Mouse (Mus musculus): Measurements from ENCODE around the gene Map4k2. TPM values are rescaled to one million over a fixed set of nuclear protein-coding genes. Genes with fewer than 3 reads are reported as not detected.

Map4k2 gene
- polyA plus RNA-seq, 1 experiment = 10.7 TPM

- H3K9ac ChIP-seq (ENCODE audit: low read depth, poor library complexity, severe bottlenecking) = no peak overlapping the region
- H3K9me3 ChIP-seq (replicated peaks; ENCODE audit: control insufficient read depth, insufficient read depth, low read length, poor library complexity, severe bottlenecking) = no peaks in the 10 kb centered on the region
- H3K4me1 ChIP-seq (ENCODE audit: control insufficient read depth, insufficient read depth, low read length) = peaks cover 5% of the 10 kb centered on the region
- no peaks in the 10 kb centered on the region for H3K27me3 ChIP-seq (ENCODE audit: control insufficient read depth, insufficient read depth, low read length, poor library complexity, severe bottlenecking)
- TF ChIP-seq EP300 (IDR thresholded peaks at IDR 0.05; ENCODE audit: insufficient read depth, low read depth, low read length) (no peak), CTCF (IDR thresholded peaks at IDR 0.05; ENCODE audit: low read depth, low read length) (no peak), POLR2A (IDR thresholded peaks at IDR 0.05; ENCODE audit: insufficient read depth, low read length) (no peak)
- no peak overlapping the region for H3K4me3 ChIP-seq (ENCODE audit: low read depth, low read length)
- 0 out of 2 replicates have a peak, but pooled peaks cover 6% of the 10 kb centered on the region for H3K36me3 ChIP-seq (ENCODE audit: control insufficient read depth, insufficient read depth, low read length, poor library complexity, severe bottlenecking)
- H3K27ac ChIP-seq (ENCODE audit: insufficient read depth, low read length) = no peak overlapping the region
Observed at GRCm38 (mm10) chr19:6343066-6343925, 2.4 kb downstream of the Map4k2 start.

- no peaks in the 10 kb centered on the region for H3K27me3 ChIP-seq (ENCODE audit: control insufficient read depth, insufficient read depth, low read length, poor library complexity, severe bottlenecking)
- TF ChIP-seq CTCF (IDR thresholded peaks at IDR 0.05; ENCODE audit: low read depth, low read length) (no peak), POLR2A (IDR thresholded peaks at IDR 0.05; ENCODE audit: insufficient read depth, low read length) (no peak), EP300 (IDR thresholded peaks at IDR 0.05; ENCODE audit: insufficient read depth, low read depth, low read length) (no peak)
- no peak overlapping the region for H3K9ac ChIP-seq (ENCODE audit: low read depth, poor library complexity, severe bottlenecking)
- H3K27ac ChIP-seq (ENCODE audit: insufficient read depth, low read length) = no peak overlapping the region
- H3K4me1 ChIP-seq (ENCODE audit: control insufficient read depth, insufficient read depth, low read length) = peaks cover 5% of the 10 kb centered on the region
- H3K9me3 ChIP-seq (replicated peaks; ENCODE audit: control insufficient read depth, insufficient read depth, low read length, poor library complexity, severe bottlenecking) = no peaks in the 10 kb centered on the region
- H3K36me3 ChIP-seq (ENCODE audit: control insufficient read depth, insufficient read depth, low read length, poor library complexity, severe bottlenecking) = no peaks in the 10 kb centered on the region
- H3K4me3 ChIP-seq (ENCODE audit: low read depth, low read length) = no peak overlapping the region
Observed at GRCm38 (mm10) chr19:6343996-6344395, 3.1 kb downstream of the Map4k2 start.

GRCm38 (mm10) chr19:6346023-6346422, 5.1 kb downstream of the Map4k2 start:
- H3K4me3 ChIP-seq (ENCODE audit: low read depth, low read length) = no peak overlapping the region
- no peaks in the 10 kb centered on the region for H3K4me1 ChIP-seq (ENCODE audit: control insufficient read depth, insufficient read depth, low read length)
- H3K9ac ChIP-seq (ENCODE audit: low read depth, poor library complexity, severe bottlenecking) = no peak overlapping the region
- no peaks in the 10 kb centered on the region for H3K36me3 ChIP-seq (ENCODE audit: control insufficient read depth, insufficient read depth, low read length, poor library complexity, severe bottlenecking)
- no peaks in the 10 kb centered on the region for H3K27me3 ChIP-seq (ENCODE audit: control insufficient read depth, insufficient read depth, low read length, poor library complexity, severe bottlenecking)
- no peak overlapping the region for H3K27ac ChIP-seq (ENCODE audit: insufficient read depth, low read length)
- H3K9me3 ChIP-seq (replicated peaks; ENCODE audit: control insufficient read depth, insufficient read depth, low read length, poor library complexity, severe bottlenecking) = no peaks in the 10 kb centered on the region
- TF ChIP-seq EP300 (IDR thresholded peaks at IDR 0.05; ENCODE audit: insufficient read depth, low read depth, low read length) = no peak

DNA sequence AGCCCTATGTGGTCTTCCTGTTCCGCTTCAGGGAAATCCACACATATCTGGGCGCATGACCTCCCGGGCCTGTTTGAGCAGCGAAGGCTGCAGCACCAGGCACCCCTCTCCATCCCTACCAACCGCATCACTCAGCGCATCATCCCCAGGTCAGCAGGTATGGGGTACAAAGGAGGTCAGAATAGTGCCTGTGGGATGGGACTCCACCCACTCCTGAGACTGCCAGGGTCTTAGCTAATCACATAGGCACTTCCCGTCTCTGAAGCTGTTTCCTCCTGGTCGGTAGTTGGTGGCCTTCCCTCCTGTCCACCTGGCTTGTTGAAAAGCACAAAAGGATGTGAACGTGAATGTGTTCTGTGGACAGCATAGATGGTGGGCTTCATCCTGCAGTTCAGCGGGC, 5.7 kb downstream of the Map4k2 start:
- H3K27me3 ChIP-seq (ENCODE audit: control insufficient read depth, insufficient read depth, low read length, poor library complexity, severe bottlenecking) = no peaks in the 10 kb centered on the region
- TF ChIP-seq POLR2A (IDR thresholded peaks at IDR 0.05; ENCODE audit: insufficient read depth, low read length) = no peak
- no peak for TF ChIP-seq CTCF (IDR thresholded peaks at IDR 0.05; ENCODE audit: low read depth, low read length)
- no peak for TF ChIP-seq EP300 (IDR thresholded peaks at IDR 0.05; ENCODE audit: insufficient read depth, low read depth, low read length)
- no peak overlapping the region for H3K4me3 ChIP-seq (ENCODE audit: low read depth, low read length)
- no peak overlapping the region for H3K27ac ChIP-seq (ENCODE audit: insufficient read depth, low read length)
- no peak overlapping the region for H3K9ac ChIP-seq (ENCODE audit: low read depth, poor library complexity, severe bottlenecking)
- H3K4me1 ChIP-seq (ENCODE audit: control insufficient read depth, insufficient read depth, low read length) = no peaks in the 10 kb centered on the region
- no peaks in the 10 kb centered on the region for H3K36me3 ChIP-seq (ENCODE audit: control insufficient read depth, insufficient read depth, low read length, poor library complexity, severe bottlenecking)
- no peaks in the 10 kb centered on the region for H3K9me3 ChIP-seq (replicated peaks; ENCODE audit: control insufficient read depth, insufficient read depth, low read length, poor library complexity, severe bottlenecking)

- H3K27me3 ChIP-seq (ENCODE audit: control insufficient read depth, insufficient read depth, low read length, poor library complexity, severe bottlenecking) = no peaks in the 10 kb centered on the region
- H3K27ac ChIP-seq (ENCODE audit: insufficient read depth, low read length) = no peak overlapping the region
- H3K9me3 ChIP-seq (replicated peaks; ENCODE audit: control insufficient read depth, insufficient read depth, low read length, poor library complexity, severe bottlenecking) = no peaks in the 10 kb centered on the region
- no peaks in the 10 kb centered on the region for H3K36me3 ChIP-seq (ENCODE audit: control insufficient read depth, insufficient read depth, low read length, poor library complexity, severe bottlenecking)
- no peak overlapping the region for H3K9ac ChIP-seq (ENCODE audit: low read depth, poor library complexity, severe bottlenecking)
- no peaks in the 10 kb centered on the region for H3K4me1 ChIP-seq (ENCODE audit: control insufficient read depth, insufficient read depth, low read length)
- H3K4me3 ChIP-seq (ENCODE audit: low read depth, low read length) = no peak overlapping the region
- TF ChIP-seq POLR2A (IDR thresholded peaks at IDR 0.05; ENCODE audit: insufficient read depth, low read length) = no peak
- no peak for TF ChIP-seq CTCF (IDR thresholded peaks at IDR 0.05; ENCODE audit: low read depth, low read length)
- no peak for TF ChIP-seq EP300 (IDR thresholded peaks at IDR 0.05; ENCODE audit: insufficient read depth, low read depth, low read length)
Observed at GRCm38 (mm10) chr19:6347615-6348014, 6.7 kb downstream of the Map4k2 start.

DNA sequence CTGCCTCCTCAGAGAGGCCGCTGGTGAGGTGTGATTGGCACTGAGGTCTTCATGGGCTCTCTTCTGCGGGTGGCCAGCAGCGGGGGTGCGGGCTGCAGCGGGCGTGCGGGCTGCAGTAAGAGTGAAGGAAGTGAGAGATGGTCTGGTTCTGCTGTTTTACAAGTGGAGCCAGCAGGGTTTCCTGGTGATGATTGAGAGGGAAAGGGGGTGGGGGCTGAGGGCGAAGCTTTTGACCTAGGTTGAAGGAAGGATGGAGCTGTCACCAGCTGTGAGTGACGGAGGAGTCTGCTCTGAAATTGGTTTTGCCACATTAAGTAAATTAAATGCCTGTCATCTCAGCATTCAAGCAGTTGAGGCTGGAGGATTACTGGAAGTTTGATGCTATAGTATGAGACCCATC, 7.8 kb downstream of the Map4k2 start:
- no peaks in the 10 kb centered on the region for H3K36me3 ChIP-seq (ENCODE audit: control insufficient read depth, insufficient read depth, low read length, poor library complexity, severe bottlenecking)
- H3K9me3 ChIP-seq (replicated peaks; ENCODE audit: control insufficient read depth, insufficient read depth, low read length, poor library complexity, severe bottlenecking) = no peaks in the 10 kb centered on the region
- no peak overlapping the region for H3K9ac ChIP-seq (ENCODE audit: low read depth, poor library complexity, severe bottlenecking)

More for the DNA sequence above, 7.8 kb downstream of the Map4k2 start:
- H3K4me3 ChIP-seq (ENCODE audit: low read depth, low read length) = no peak overlapping the region
- no peak overlapping the region for H3K27ac ChIP-seq (ENCODE audit: insufficient read depth, low read length)
- TF ChIP-seq POLR2A (IDR thresholded peaks at IDR 0.05; ENCODE audit: insufficient read depth, low read length) = no peak
- no peak for TF ChIP-seq EP300 (IDR thresholded peaks at IDR 0.05; ENCODE audit: insufficient read depth, low read depth, low read length)
- TF ChIP-seq CTCF (IDR thresholded peaks at IDR 0.05; ENCODE audit: low read depth, low read length) = no peak
- no peaks in the 10 kb centered on the region for H3K27me3 ChIP-seq (ENCODE audit: control insufficient read depth, insufficient read depth, low read length, poor library complexity, severe bottlenecking)
- H3K4me1 ChIP-seq (ENCODE audit: control insufficient read depth, insufficient read depth, low read length) = no peaks in the 10 kb centered on the region

All from ES-Bruce4 (cell line).